Mouse (Mus musculus) heart, embryonic 16.5 days (tissue): ENCODE data around the gene Scaf1. TPM values are rescaled to one million over a fixed set of nuclear protein-coding genes. Genes with fewer than 3 reads are reported as not detected.
A peak's percentile ranks its signal among the peaks of the same experiment; 100 is the strongest.

Source experiments
- ATAC-seq: fragments of 200-750 bp; cut with Nextera tagmentation; replicated peaks from 2 replicates; pipeline ENCODE4 v1.8.0; 2017; ENCODE audit warnings: moderate number of reproducible peaks; ENCODE audit not compliant: insufficient read depth, low FRiP score; ENCODE audit errors: extremely low read depth
- H3K27ac ChIP-seq: fragments of 300-500 bp; sonication (generic); 2 replicates; pipeline ENCODE4 v1.5.1; 2014; ENCODE audit warnings: mild to moderate bottlenecking, low read length, control low read depth, moderate library complexity
- H3K27me3 ChIP-seq: fragments of 300-500 bp; sonication (generic); 2 replicates; pipeline ENCODE4 v1.6.1; 2014; ENCODE audit warnings: low read length, mixed read lengths; ENCODE audit not compliant: control insufficient read depth, insufficient read depth
- H3K36me3 ChIP-seq: fragments of 300-500 bp; sonication (generic); 2 replicates; pipeline ENCODE4 v1.6.1; 2014; ENCODE audit not compliant: control insufficient read depth, insufficient read depth
- H3K4me1 ChIP-seq: fragments of 300-500 bp; sonication (generic); 2 replicates; pipeline ENCODE4 v1.6.1; 2014; ENCODE audit warnings: low read length, mixed read lengths; ENCODE audit not compliant: control insufficient read depth, insufficient read depth
- H3K4me2 ChIP-seq: fragments of 300-500 bp; sonication (generic); 2 replicates; pipeline ENCODE4 v1.6.1; 2014; ENCODE audit warnings: low read depth, mild to moderate bottlenecking, control low read depth, low read length
- H3K4me3 ChIP-seq: fragments of 300-500 bp; sonication (generic); 2 replicates; pipeline ENCODE4 v1.5.1; 2014; ENCODE audit warnings: mild to moderate bottlenecking, control low read depth, low read length
- H3K9ac ChIP-seq: fragments of 300-500 bp; sonication (generic); 2 replicates; pipeline ENCODE4 v1.6.1; 2014; ENCODE audit warnings: low read length, control low read depth
- H3K9me3 ChIP-seq: fragments of 300-500 bp; sonication (generic); replicated peaks from 2 replicates; pipeline ENCODE4 v1.6.1; 2016; ENCODE audit warnings: low read length; ENCODE audit not compliant: control insufficient read depth
- WGBS: fragments of 180-500 bp; shearing (Covaris S2); extraction: QIAGEN DNeasy Blood & Tissue Kit; methylation state at CpG from one replicate; pipeline ENCODE4 v1.1.7; 2014; 5-methylcytosine and 5-hydroxymethylcytosine counted together
- polyA plus RNA-seq: library from polyadenylated mRNA; unstranded; fragments of >200 nt; fragmentation: Nextera tagmentation; extraction: Ambion mirVana; gene quantifications from 2 replicates; pipeline ENCODE4 v1.2.1, GENCODE M21; 2015

Gene Scaf1
- polyA plus RNA-seq, 1 experiment from 2014 or later: 22.7 TPM

GRCm38 (mm10) chr7:44970231-44970691 lies 45.9 kb downstream of the Scaf1 start:
- Histone ChIP-seq H3K27me3 (no peaks in the 10 kb centered on the region), H3K4me1 (peaks cover 12% of the 10 kb centered on the region), H3K36me3 (0 out of 2 replicates have a peak, but pooled peaks cover 2% of the 10 kb centered on the region), H3K4me2 (peak overlapping the region; percentile 96), H3K4me3 (peak overlapping the region; percentile 70), H3K27ac (peak overlapping the region; percentile 77), H3K9ac (peak overlapping the region; percentile 75), H3K9me3 (no peaks in the 10 kb centered on the region)
- WGBS: under 1% methylated on average over 36 of the region's 36 CpGs
- peak; percentile 95 for ATAC-seq

GRCm38 (mm10) chr7:44966638-44967037 lies 49.5 kb downstream of the Scaf1 start:
- H3K9ac ChIP-seq: no peak overlapping the region
- no peak overlapping the region for H3K4me2 ChIP-seq
- H3K36me3 ChIP-seq: 0 out of 2 replicates have a peak, but pooled peaks cover 2% of the 10 kb centered on the region
- H3K4me3 ChIP-seq: no peak overlapping the region
- WGBS: 74% methylated on average over 15 of the region's 15 CpGs
- H3K9me3 ChIP-seq: no peaks in the 10 kb centered on the region
- H3K27ac ChIP-seq: no peak overlapping the region
- ATAC-seq: no peak
- H3K4me1 ChIP-seq: peaks cover 10% of the 10 kb centered on the region
- H3K27me3 ChIP-seq: no peaks in the 10 kb centered on the region

DNA sequence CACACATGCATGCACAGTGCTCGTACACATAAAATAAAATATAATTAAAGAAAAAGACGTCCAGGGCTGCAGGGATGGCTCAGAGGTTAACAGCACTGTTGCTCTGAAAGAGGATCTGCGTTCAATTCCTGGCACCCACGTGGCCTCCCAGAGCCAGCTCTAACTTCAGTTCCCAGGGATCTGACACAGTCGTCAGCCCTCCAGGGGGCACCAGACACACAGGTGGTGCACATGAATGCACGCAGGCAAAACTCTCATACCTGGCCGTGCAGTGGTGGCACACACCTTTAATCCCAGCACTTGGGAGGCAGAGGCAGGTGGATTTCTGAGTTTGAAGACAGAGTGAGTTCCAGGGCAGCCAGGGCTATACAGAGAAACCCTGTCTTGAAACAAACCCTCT lies 50.2 kb downstream of the Scaf1 start:
- Histone ChIP-seq H3K4me2 (no peak overlapping the region), H3K4me1 (peaks cover 8% of the 10 kb centered on the region), H3K9ac (no peak overlapping the region), H3K27me3 (no peaks in the 10 kb centered on the region), H3K27ac (no peak overlapping the region), H3K36me3 (0 out of 2 replicates have a peak, but pooled peaks cover 2% of the 10 kb centered on the region), H3K9me3 (no peaks in the 10 kb centered on the region), H3K4me3 (no peak overlapping the region)
- no peak for ATAC-seq
- WGBS: 72% methylated on average over 7 of the region's 7 CpGs

- Histone ChIP-seq H3K9me3 (no peaks in the 10 kb centered on the region), H3K4me1 (0 out of 2 replicates have a peak, but pooled peaks cover 2% of the 10 kb centered on the region), H3K27ac (no peak overlapping the region), H3K4me3 (no peak overlapping the region), H3K9ac (no peak overlapping the region), H3K36me3 (0 out of 2 replicates have a peak, but pooled peaks cover 2% of the 10 kb centered on the region), H3K4me2 (no peak overlapping the region), H3K27me3 (no peaks in the 10 kb centered on the region)
- ATAC-seq: no peak
- WGBS: 88% methylated on average over 13 of the region's 13 CpGs
These were observed 51.2 kb downstream of the Scaf1 start for GRCm38 (mm10) chr7:44964990-44965389.

GRCm38 (mm10) chr7:44962831-44963230 lies 53.3 kb downstream of the Scaf1 start:
- Histone ChIP-seq H3K36me3 (0 out of 2 replicates have a peak, but pooled peaks cover 2% of the 10 kb centered on the region), H3K4me3 (no peak overlapping the region), H3K4me2 (no peak overlapping the region), H3K4me1 (no peaks in the 10 kb centered on the region), H3K9ac (no peak overlapping the region), H3K27me3 (no peaks in the 10 kb centered on the region), H3K9me3 (no peaks in the 10 kb centered on the region), H3K27ac (no peak overlapping the region)
- WGBS: 89% methylated on average over 5 of the region's 5 CpGs
- no peak for ATAC-seq

- Histone ChIP-seq H3K9me3 (no peaks in the 10 kb centered on the region), H3K27me3 (no peaks in the 10 kb centered on the region), H3K4me1 (no peaks in the 10 kb centered on the region), H3K9ac (no peak overlapping the region), H3K27ac (no peak overlapping the region), H3K4me3 (no peak overlapping the region), H3K36me3 (0 out of 2 replicates have a peak, but pooled peaks cover 2% of the 10 kb centered on the region), H3K4me2 (no peak overlapping the region)
- no peak for ATAC-seq
- whole genome bisulfite sequencing: 65% methylated on average over 8 of the region's 8 CpGs
These were observed 53.8 kb downstream of the Scaf1 start for GRCm38 (mm10) chr7:44962337-44962736.

DNA sequence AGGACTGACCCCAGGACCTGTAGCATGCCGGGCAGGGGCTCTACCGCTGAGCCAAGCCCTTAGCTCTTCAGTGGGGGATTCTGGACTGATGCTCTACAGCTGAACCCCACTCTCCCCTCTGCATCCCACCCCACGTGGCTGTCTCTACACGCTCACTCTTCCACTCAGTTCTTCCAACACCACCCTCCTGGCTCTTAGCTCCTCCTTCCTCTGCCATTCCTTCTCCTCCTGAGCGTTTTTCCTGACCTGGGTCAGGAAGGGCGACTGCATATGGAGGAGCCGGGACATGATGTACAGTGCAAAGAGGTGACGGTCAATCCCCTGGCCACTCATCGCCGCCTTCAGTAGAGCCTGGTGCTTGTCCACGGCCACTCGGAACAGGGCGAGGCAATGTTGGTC lies 55.7 kb downstream of the Scaf1 start:
- ATAC-seq: no peak
- Histone ChIP-seq H3K27ac (no peak overlapping the region), H3K9ac (no peak overlapping the region), H3K4me1 (no peaks in the 10 kb centered on the region), H3K36me3 (no peaks in the 10 kb centered on the region), H3K4me3 (no peak overlapping the region), H3K9me3 (no peaks in the 10 kb centered on the region), H3K4me2 (no peak overlapping the region), H3K27me3 (no peaks in the 10 kb centered on the region)
- 87% methylated on average over 13 of the region's 13 CpGs for WGBS

DNA sequence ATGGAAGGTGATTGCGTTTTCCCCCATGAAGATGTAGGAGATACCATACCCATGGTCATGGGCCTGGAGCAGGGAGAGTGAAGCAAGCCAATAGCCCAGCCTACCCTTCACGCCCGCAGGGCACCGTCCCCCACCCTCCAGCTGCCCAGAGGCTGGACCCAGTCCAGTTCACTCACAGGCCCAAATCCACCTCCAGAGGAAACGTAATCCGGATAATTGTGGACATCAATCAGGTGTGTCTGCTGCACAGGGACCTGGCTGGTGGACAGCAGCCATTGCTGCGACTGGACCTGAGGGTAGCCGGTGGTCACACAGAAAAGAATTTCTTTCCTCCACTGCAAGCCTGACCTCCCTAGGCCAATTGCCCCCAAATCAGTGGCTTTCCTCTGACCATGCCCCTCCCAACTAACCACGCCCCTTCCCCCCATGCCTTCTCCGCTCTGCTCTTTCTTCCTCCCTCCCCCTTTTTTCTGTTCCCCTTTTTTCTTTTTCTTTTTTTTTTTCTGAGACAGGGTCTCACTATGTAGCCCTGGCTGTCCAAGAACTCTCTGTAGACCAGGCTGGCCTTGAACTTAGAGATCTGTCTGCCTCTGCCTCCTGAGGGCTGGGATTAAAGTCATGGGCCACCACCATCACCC lies 56.2 kb downstream of the Scaf1 start:
- no peak overlapping the region for H3K9ac ChIP-seq

GRCm38 (mm10) chr7:44959281-44959680 lies 56.9 kb downstream of the Scaf1 start:
- no peak for ATAC-seq
- no peak overlapping the region for H3K4me2 ChIP-seq
- H3K9ac ChIP-seq: no peak overlapping the region
- no peak overlapping the region for H3K27ac ChIP-seq
- no peaks in the 10 kb centered on the region for H3K27me3 ChIP-seq
- H3K9me3 ChIP-seq: no peaks in the 10 kb centered on the region
- WGBS: 64% methylated on average over 8 of the region's 8 CpGs
- no peak overlapping the region for H3K4me3 ChIP-seq
- H3K36me3 ChIP-seq: no peaks in the 10 kb centered on the region
- H3K4me1 ChIP-seq: no peaks in the 10 kb centered on the region

More for the DNA sequence above, 56.2 kb downstream of the Scaf1 start:
- H3K36me3 ChIP-seq: no peaks in the 10 kb centered on the region
- H3K27me3 ChIP-seq: no peaks in the 10 kb centered on the region
- no peaks in the 10 kb centered on the region for H3K9me3 ChIP-seq
- WGBS: 80% methylated on average over 10 of the region's 10 CpGs
- H3K4me2 ChIP-seq: no peak overlapping the region
- ATAC-seq: no peak
- no peak overlapping the region for H3K4me3 ChIP-seq
- H3K27ac ChIP-seq: no peak overlapping the region
- no peaks in the 10 kb centered on the region for H3K4me1 ChIP-seq
